Mouse (Mus musculus) telencephalon, adult 2 months (tissue): ENCODE data around the gene Gm6583.

Experiments used
- DNase-seq: peaks from one replicate; pipeline ENCODE4 v3.0.0-alpha.2; 2011; ENCODE audit warnings: low read depth, low spot score

Gm6583 gene

DNA sequence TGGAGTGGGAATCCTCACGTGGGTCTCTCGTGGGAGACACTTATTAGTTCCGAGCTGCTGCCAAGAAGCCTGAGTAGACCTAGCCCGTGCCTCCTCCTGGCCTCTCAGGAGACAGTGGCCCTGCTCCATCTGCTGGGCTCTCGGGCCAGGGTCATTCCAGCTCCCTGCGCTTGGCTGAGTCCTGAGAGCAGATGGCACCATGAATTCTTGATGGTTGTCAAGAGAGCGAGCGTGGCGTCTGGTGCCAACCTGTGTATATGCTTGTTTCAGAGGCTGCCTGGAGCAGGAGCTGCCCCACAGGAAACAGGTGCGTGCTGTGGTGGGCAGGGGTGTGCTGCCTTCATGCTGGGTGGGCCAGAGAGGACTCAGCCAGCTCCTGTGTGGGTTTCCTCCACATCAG, 12.8 kb upstream of the Gm6583 start:
- DNase-seq: no peak

- no peak for DNase-seq
Measured at GRCm38 (mm10) chr5:112367929-112368328, 12.1 kb upstream of the Gm6583 start.

DNA sequence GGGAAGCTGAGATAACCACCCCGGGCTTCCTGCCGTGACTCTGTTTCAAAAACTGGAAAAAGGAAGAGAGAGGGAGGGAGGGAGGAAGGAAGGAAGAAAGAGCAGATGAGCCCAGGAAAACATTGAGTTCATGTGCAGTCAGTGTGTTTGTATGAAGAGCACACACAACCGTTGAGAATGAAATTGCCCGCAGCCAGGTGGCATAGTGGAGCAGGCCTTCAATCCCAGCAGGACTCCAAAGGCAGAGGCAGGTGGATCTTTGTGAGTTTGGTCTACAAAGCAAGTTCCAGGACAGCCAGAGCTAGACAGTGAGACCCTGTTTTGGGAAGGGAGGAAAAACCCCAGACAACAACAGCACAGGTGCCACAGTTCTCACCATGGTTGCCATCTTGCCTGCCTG, 11.5 kb upstream of the Gm6583 start:
- DNase-seq: no peak

- no peak for DNase-seq
Measured at GRCm38 (mm10) chr5:112366879-112367278, 11.0 kb upstream of the Gm6583 start.

DNA sequence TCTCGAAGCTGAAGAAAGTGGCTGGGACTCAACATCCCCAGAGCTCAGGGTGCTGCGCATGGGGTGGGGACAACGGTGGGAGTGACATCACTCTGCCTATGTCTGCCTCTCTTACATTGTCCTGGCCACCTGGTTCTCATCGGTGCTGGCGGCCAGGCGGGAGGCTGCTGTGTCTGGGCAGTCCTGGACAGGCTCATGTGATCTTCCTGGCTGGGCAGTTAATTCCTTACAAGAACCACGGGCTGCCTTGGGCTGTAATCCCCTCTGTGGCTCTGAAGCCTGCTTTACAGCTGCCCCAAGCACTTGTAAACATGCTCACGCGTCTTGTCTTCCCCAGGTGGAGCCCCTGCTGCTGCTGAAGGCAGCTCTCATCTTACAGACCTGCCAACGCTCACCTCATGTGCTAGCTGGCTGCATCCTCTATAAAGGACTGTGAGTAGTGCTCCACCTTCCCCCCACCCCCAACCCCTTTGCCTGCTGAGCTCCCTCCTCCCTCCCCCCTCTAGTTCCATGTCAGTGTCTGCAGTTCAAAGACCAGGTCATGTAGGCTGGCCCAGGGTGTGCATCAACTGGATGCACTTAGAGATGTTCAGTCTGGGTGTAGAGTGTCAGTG, 8.5 kb upstream of the Gm6583 start:
- DNase-seq: no peak

DNA sequence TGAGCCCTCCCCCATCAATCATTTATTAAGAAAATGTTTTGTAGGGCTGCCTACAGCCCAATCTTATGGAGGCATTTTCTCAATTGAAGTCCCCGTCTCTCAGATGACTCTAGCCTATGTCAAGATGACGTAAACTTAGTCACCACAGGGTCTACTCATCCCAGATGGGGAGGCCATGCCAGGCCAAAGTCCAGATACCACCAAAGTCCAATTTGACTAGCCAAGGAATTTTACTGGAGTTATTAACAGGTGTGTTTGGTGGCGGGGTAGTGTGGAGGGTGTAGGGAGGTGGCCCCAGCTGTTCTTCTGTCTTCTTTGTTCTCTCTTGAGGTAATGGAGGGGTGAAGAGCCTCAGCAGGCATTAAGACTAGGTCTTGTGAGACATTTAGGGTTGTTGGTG, 4.2 kb upstream of the Gm6583 start:
- DNase-seq: no peak

- no peak for DNase-seq
Measured at GRCm38 (mm10) chr5:112359520-112359919, 3.7 kb upstream of the Gm6583 start.

DNA sequence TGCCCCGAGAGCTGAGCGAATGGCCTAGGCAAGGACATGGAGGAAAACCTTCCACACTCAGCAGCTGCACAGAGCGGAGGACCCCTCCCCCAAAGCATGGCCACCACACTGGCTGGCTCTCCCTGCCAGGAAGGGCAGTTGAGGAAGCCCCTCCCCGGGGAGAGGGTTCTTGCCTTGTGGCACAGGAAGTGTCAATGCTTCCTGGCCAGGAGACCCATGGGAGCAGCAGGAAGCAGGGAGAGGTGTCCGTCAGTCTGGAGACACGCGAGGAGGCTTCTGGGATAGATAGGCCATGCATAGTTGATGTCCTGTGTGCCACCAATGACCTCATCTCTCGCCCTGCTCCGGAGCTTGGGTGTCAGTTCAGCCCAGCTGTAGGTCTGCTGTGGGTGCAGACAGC, 489 bp upstream of the Gm6583 start:
- no peak for DNase-seq

GRCm38 (mm10) chr5:112355493-112355892, 340 bp downstream of the Gm6583 start:
- no peak for DNase-seq

DNA sequence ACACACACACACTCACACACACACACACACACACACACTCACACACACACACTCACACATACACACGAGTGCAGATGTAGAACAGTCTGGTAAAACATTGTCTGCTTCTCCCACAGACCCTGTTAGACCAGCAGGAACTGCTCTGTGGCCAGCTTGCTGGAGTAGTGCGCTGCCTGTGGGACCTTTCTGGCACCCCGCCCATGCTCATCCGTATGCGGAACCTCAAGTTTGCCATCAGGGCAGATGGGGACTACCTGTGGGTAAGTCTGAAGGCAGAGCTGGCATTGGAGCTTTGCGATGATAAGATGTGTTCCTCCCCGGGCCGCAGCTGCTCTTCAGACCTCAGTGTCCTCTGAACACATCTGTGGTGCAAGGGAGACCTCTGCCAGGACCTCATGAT, 6.7 kb downstream of the Gm6583 start:
- no peak for DNase-seq

DNA sequence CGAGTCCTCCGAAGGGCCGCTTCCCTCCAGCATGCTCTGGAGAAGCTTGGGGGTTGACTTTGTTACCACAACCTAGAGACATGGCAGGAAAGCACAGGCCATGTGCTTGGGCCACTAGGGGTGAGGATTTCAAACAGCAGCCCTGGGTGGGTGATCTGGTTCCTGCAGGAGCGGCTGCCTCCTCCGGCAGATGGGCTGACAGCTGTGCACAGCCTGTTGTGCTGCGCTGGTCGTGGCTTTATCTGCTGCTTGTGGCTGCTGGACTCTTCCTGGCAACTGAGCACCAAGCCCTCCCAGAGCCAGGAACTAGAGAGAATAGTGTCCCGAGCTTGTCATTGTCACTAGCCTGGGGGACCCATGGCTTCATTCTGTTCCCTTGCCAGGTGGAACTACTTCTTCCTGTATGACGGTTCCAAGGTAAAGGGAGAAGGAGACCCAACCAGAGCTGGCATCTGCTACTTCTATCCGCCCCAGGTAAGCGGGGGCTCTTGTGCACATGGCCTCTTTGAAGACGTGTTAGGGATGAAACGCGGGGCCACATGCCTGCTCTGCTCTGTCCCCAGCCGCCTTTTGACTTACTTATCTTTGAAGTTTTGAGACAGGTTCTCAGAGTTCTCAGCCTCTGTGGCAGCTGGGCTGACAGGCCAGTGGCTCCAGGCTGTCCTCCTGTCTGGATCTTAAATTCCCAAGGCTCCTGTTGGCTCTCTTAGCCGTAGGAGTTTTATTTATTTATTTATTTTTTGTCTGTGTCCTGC, 9.4 kb downstream of the Gm6583 start:
- no peak for DNase-seq

DNA sequence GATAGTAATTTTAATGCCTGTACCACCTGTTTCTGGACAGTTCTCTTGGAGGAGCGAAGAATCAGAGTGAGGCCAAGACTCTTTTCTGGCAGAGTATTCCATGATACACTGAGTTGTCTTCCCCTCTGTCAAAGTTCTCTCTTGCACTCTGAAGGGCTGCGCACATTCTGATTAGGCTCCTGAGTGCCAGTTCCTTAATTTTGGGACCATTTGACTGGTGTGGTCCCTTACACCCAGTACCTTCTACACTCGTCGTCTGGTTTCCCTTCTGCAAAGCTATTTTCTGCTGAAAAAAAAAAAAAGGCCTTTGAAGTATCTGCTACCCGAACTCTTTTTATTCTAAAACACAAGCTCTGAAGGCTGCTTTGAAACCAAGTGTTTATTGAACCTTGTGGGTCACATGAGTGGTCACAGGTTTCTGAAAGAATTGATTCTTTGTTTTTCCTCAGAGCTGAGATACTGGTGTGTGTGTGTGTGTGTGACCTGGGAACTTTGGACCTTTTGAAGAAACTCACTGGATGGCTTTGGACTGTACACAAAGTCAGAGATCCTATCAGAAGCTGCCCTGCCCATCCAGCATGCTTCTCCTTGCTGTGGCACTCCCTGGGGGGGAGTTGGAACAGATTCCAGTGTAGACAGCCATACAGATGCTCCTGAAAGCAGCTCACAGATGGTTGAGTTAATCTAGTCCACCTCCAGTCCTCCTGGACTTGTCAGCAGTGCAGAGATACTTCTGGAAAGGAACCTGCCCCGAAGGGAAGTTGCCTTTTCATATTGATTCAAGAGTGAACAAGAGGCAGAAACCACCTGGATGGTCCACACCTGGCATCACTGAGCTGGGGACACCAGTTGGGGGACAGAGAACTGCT, 11.5 kb downstream of the Gm6583 start:
- peak; percentile 77 for DNase-seq

DNA sequence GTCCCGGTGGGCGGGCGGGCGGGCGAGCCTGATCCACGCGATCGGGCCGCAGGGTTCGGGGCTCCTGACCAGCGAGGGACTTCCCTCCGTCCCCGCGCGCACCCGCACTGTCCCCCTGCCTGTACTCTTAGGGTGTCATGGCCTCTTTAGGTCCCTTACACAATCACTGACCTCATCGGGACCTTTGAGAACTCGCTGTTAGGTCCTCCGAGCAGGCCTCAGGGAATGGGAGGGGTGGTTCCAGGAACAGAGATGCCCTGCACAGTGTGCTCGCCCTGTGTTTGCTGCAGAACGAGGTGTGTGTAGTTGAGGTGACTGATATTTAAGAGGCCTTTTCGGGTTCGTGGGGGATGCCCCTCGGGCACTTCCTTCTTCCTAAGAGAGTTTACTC, 12.6 kb downstream of the Gm6583 start:
- no peak for DNase-seq

DNA sequence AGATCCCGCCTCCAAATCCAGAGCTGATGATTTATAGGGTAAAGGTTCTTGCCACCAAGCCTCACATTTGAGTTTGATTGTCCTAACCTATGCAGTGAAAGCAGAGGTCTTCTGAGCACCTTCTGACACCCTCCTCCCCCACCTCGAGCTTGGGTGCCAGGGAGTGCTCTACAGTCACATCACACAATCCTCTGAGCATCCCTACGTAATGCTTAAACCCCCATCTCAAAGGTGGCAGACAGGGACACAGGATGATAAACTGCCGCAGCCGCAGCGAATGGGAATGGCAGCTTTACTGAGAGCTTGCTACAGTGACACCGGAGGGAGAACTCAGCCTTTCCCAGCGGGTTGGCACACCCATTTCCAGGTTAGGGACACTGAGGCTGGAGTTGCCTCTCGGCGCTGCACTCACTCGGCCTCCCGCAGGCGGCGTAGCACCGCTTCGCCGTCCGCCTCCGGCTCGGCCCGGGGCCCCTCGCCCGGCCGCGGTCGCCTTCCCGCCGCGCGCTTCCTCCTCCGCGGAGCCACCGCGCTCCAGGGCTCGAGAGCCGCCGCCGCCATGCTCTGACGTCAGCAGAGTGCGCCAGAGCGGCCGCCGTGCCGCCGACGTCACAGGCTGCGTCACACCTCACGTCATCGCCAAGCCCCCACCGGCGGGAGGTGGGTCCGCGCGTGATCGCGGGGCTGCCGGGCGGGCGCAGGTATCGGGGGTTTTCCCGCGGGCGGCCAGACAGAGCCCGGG, 13.2 kb downstream of the Gm6583 start, which contains the start of the genes Srrd and Hps4:
Gene Srrd (minus strand): TSS at position 578 of the 742 bp plus-strand sequence.
Gene Hps4 (plus strand): TSS at position 621 of the 742 bp plus-strand sequence.
- DNase-seq: no peak

DNA sequence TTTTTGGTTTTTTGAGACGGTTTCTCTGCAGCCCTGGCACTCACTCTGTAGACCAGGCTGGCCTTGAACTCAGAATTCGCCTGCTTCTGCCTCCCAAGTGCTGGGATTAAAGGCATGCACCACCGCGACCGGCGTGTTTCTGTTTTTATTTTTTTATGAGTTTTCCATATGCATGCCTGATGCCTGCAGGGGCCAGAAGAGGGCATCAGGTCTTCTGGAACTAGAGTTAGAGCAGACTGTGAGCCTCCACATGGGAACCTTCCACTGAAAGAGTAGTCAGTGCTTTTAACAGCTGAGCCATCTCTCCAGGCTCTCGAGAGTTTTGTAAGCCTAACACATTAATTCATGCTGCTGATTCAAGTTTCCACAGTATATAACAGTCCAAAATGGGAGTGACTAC, 16.6 kb downstream of the Gm6583 start:
- DNase-seq: no peak

- no peak for DNase-seq
Measured at GRCm38 (mm10) chr5:112337004-112337403, 18.8 kb downstream of the Gm6583 start.

- no peak for DNase-seq
Measured at GRCm38 (mm10) chr5:112335473-112335872, 20.4 kb downstream of the Gm6583 start.

DNA sequence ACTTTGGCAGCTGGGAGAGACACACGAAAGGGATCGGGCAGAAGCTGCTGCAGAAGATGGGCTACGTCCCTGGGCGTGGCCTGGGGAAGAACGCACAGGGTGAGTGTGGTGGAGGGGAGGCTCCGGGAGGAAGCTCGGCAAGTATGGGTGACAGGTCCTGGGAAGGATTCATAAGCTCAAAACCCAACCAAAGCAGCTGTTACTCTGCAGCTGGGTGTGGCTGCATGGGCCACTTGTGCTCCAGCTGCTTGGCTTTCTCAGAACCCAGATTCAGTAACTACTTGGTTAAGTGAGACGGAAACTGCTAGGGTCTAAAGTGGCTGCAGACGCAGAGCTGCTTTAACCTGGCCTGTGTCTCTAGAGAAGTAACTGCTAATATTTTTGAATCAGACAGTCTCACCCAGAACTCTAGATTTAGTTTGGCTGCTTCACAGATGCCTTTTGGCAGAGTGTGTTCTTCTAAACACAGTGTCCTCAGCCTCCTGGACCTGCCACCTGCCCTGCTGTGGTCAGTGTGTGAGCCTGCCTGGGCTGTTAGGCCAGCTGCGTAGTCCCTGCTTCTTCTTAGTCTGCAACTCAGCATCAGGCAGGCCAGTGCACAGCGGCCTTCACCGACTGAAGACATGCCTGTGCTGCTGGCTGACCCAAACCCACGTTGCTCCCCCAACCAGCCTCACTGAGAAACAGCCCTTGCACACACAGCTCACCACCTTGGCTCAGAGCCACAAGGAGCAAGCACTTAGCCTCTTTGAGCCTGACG, 25.8 kb downstream of the Gm6583 start:
- no peak for DNase-seq

GRCm38 (mm10) chr5:112327854-112328253, 28.0 kb downstream of the Gm6583 start:
- DNase-seq: no peak

DNA sequence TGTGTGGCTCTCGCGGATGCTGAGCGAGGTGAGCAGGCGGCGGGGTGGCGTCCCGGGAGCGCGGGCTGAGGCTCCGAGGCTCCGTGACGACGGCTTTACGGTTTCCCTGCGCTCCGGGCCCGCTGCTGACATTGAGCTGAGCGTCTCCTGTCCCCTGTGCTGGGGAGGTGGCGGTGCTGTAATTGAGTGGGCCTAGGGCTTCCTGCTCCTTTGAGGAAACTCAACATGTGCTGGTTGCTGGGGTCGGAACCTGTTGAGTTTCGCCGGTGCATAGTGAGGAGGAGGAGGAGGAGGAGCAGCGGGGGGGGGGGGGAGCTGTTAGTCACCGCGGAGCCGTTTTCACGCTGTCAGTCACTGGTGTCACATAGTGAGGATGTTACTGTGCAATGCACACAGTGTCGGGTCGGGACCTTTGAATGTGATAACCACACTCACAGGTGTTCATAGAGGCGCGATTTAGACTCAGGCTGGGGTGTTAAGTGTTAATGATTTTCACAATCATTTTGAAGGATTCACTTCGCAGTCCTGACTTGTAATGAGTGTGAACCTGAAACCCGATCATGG, 29.3 kb downstream of the Gm6583 start:
- no peak for DNase-seq
